Mouse (Mus musculus): Measurements from ENCODE around the gene Pagr1a. TPM values are rescaled to one million over a fixed set of nuclear protein-coding genes. Genes with fewer than 3 reads are reported as not detected.

The Pagr1a gene
- polyA plus RNA-seq, 1 experiment from 2014 or later: 8.7 TPM

DNA sequence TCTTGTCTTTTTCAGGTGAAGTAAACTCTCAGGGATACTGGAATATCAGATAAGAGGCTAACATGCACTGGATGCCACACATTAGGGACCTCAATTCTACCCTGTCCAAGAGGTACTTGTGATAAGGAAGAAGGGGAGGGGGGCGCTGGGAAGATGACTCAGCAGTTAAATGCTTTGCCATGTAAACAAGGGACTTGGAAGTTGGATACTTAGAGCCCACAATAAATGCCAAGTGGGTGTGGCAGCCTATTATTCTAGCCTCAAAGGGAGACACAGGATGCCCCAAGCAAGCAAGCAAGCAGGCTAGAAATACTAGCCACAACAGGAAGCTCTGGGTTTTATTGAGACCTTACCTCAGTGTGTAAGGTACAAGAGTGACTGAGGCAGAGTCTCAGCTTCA, 14.1 kb upstream of the Pagr1a start:
- TF ChIP-seq EP300 (optimal IDR thresholded peaks at IDR 0.05): no peak
- TF ChIP-seq CTCF (IDR thresholded peaks at IDR 0.05; ENCODE audit: low read depth): no peak

DNA sequence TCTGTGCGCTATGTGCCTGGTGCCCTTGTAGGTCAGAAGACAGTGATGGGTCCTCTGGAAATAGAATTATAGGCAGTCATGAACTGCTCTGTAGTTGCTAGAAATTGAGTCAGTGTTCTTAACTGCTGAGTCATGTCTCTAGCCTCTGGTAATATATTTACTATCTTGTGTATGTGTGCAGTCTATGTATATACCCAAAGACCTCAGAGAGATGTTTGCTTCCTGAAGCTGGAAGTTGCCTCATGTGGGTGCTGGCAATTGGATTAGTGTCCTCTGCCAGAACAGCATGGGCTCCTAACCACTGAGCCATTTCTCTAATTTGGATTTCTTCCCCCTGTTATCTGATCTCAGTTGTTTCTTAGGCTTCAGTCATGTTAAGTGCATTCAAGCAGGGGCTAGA, 13.0 kb upstream of the Pagr1a start:
- Histone ChIP-seq H3K4me3 (ENCODE audit: low read depth, low read length) (no peak overlapping the region), H3K9ac (ENCODE audit: low read length) (no peak overlapping the region), H3K4me1 (replicated peaks; ENCODE audit: control insufficient read depth, insufficient read depth) (peaks cover 4% of the 10 kb centered on the region; the same call in 1 of the 2 replicates), H3K4me2 (replicated peaks; ENCODE audit: low read depth) (no peak overlapping the region), H3K27me3 (ENCODE audit: control insufficient read depth, insufficient read depth, low read length) (no peaks in the 10 kb centered on the region), H3K36me3 (ENCODE audit: control insufficient read depth, insufficient read depth, low read length) (0 out of 2 replicates have a peak, but pooled peaks cover 3% of the 10 kb centered on the region), H3K27ac (replicated peaks) (no peak overlapping the region), H3K9me3 (ENCODE audit: control insufficient read depth, low read length) (no peaks in the 10 kb centered on the region)
- no peak for ATAC-seq (ENCODE audit: low FRiP score, low TSS enrichment)
- TF ChIP-seq CTCF (IDR thresholded peaks at IDR 0.05; ENCODE audit: low read depth) (no peak), EP300 (optimal IDR thresholded peaks at IDR 0.05) (no peak)
- WGBS: 87% methylated on average over 1 of the region's 1 CpGs
- DNase-seq (ENCODE audit: low spot score): no peak

More for the DNA sequence above, 14.1 kb upstream of the Pagr1a start:
- DNase-seq (ENCODE audit: low spot score) (no peak), ATAC-seq (ENCODE audit: low FRiP score, low TSS enrichment) (no peak)
- 71% methylated on average over 1 of the region's 1 CpGs for WGBS
- no peak overlapping the region for H3K9ac ChIP-seq (ENCODE audit: low read length)
- H3K4me3 ChIP-seq (ENCODE audit: low read depth, low read length): no peak overlapping the region
- H3K9me3 ChIP-seq (ENCODE audit: control insufficient read depth, low read length): no peaks in the 10 kb centered on the region
- no peaks in the 10 kb centered on the region for H3K27me3 ChIP-seq (ENCODE audit: control insufficient read depth, insufficient read depth, low read length)
- no peak overlapping the region for H3K4me2 ChIP-seq (replicated peaks; ENCODE audit: low read depth)
- H3K4me1 ChIP-seq (replicated peaks; ENCODE audit: control insufficient read depth, insufficient read depth): peaks cover 4% of the 10 kb centered on the region; the same call in 1 of the 2 replicates
- 0 out of 2 replicates have a peak, but pooled peaks cover 3% of the 10 kb centered on the region for H3K36me3 ChIP-seq (ENCODE audit: control insufficient read depth, insufficient read depth, low read length)
- no peak overlapping the region for H3K27ac ChIP-seq (replicated peaks)

DNA sequence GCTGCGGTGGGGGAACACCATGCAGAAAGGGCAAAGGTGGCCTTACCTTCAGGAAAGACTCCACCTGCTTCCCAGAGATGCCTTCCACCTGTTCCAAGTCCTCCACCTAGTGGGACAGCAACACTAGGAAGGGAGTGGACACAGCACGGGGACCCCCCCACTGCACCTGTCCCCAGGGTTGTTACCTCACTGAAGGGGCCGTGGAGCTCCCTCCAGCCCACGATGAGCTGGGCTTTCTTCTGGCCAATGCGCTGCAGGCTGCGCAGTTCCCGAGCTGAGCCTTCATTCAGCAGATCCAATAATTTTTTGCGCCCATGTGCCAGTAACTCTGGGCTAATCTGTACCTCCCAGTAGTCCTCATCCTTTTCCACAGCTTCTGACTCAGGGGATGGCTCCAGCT, 10.7 kb upstream of the Pagr1a start:
- TF ChIP-seq CTCF (IDR thresholded peaks at IDR 0.05; ENCODE audit: low read depth): no peak
- no peak for TF ChIP-seq EP300 (optimal IDR thresholded peaks at IDR 0.05)

DNA sequence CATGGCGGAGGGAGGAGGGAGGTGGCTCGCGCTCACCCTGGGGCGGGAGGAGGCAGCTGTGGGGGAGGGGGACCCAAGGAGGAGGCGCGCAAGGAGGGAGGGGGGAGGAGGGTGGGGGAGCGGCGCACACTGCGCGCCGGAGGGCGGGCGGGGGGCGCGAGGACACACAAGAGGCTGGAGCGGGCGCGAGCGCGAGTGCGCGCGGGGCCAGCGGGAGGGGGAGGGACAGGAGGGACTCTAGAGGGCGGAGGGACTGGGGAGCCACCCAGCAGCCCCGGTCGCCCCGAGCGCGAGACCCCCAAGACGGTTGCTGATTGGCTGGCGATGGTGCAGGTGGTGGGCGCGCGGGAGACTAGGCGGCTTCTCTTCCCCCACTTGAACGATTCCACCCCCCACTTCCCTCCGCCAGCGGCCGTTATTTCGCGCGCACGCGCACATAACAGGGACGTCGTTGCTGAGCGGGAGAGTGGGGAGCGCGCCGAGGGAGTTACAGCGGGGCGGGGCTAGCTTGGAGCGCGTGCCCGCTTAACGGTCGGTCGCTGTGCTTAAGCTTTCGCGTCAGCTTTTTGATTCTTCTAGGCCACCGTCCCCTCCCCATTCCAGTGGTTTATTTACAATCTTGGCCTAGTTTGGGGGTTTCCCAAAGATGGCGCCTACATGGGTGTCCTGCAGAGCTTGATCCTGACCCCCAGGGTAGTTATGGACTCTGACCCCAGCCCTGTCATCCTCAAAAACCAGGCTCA, 10.0 kb upstream of the Pagr1a start, which contains the start of gene Maz:
Gene Maz, minus strand, starts transcription at position 54 of the 743 bp plus-strand sequence.
- ATAC-seq (ENCODE audit: low FRiP score, low TSS enrichment): peak; percentile 86
- Histone ChIP-seq H3K9me3 (ENCODE audit: control insufficient read depth, low read length) (no peaks in the 10 kb centered on the region), H3K36me3 (ENCODE audit: control insufficient read depth, insufficient read depth, low read length) (peaks cover 6% of the 10 kb centered on the region; the same call in 1 of the 2 replicates), H3K27ac (replicated peaks) (peak within 1 kb of the TSS; percentile 96), H3K9ac (ENCODE audit: low read length) (peak within 1 kb of the TSS; percentile 87), H3K4me3 (ENCODE audit: low read depth, low read length) (peak within 1 kb of the TSS; percentile 84), H3K27me3 (ENCODE audit: control insufficient read depth, insufficient read depth, low read length) (no peaks in the 10 kb centered on the region), H3K4me1 (replicated peaks; ENCODE audit: control insufficient read depth, insufficient read depth) (peaks cover 11% of the 10 kb centered on the region), H3K4me2 (replicated peaks; ENCODE audit: low read depth) (peak within 1 kb of the TSS; percentile 96)
- under 1% methylated on average over 29 of the region's 63 CpGs for WGBS
- DNase-seq (ENCODE audit: low spot score): peak; percentile 98
- TF ChIP-seq CTCF (IDR thresholded peaks at IDR 0.05; ENCODE audit: low read depth) (no peak), EP300 (optimal IDR thresholded peaks at IDR 0.05) (peak; percentile 90)

More for the DNA sequence above, 10.7 kb upstream of the Pagr1a start:
- DNase-seq (ENCODE audit: low spot score) (no peak), ATAC-seq (ENCODE audit: low FRiP score, low TSS enrichment) (no peak)
- Histone ChIP-seq H3K4me1 (replicated peaks; ENCODE audit: control insufficient read depth, insufficient read depth) (peaks cover 11% of the 10 kb centered on the region), H3K4me2 (replicated peaks; ENCODE audit: low read depth) (peak overlapping the region; percentile 96), H3K27ac (replicated peaks) (peak overlapping the region; percentile 96), H3K9ac (ENCODE audit: low read length) (peak overlapping the region; percentile 70), H3K36me3 (ENCODE audit: control insufficient read depth, insufficient read depth, low read length) (peaks cover 5% of the 10 kb centered on the region; the same call in 1 of the 2 replicates), H3K9me3 (ENCODE audit: control insufficient read depth, low read length) (no peaks in the 10 kb centered on the region), H3K27me3 (ENCODE audit: control insufficient read depth, insufficient read depth, low read length) (no peaks in the 10 kb centered on the region), H3K4me3 (ENCODE audit: low read depth, low read length) (peak overlapping the region; percentile 84)
- WGBS: 49% methylated on average over 8 of the region's 8 CpGs

DNA sequence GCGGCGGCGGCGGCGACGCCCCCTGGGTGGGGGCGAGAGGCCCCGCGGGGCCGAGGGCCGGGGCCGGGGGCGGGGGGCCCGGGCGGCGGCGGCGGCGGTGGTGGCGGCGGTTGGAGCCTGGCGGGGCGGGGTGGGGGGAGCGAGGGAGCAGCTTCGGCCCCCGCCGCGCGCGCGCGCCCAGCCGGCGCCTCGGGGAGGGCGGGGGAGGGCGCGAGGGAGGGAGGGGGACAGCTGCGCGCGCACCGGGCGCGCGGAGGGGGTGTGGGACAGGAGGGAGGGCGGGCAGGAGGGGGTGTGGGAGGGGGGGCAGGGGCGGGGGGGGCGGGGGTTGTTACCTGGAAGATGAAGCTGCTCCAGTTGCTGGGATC, 9.4 kb upstream of the Pagr1a start:
- H3K4me2 ChIP-seq (replicated peaks; ENCODE audit: low read depth): peak overlapping the region; percentile 96
- H3K9me3 ChIP-seq (ENCODE audit: control insufficient read depth, low read length): no peaks in the 10 kb centered on the region
- peaks cover 11% of the 10 kb centered on the region for H3K4me1 ChIP-seq (replicated peaks; ENCODE audit: control insufficient read depth, insufficient read depth)
- no peak for TF ChIP-seq EP300 (optimal IDR thresholded peaks at IDR 0.05)
- DNase-seq (ENCODE audit: low spot score) (no peak), ATAC-seq (ENCODE audit: low FRiP score, low TSS enrichment) (peak; percentile 6; the same call in 1 of the 2 replicates)
- no peaks in the 10 kb centered on the region for H3K27me3 ChIP-seq (ENCODE audit: control insufficient read depth, insufficient read depth, low read length)
- peak overlapping the region; percentile 84 for H3K4me3 ChIP-seq (ENCODE audit: low read depth, low read length)
- H3K9ac ChIP-seq (ENCODE audit: low read length): peak overlapping the region; percentile 87
- peaks cover 6% of the 10 kb centered on the region; the same call in 1 of the 2 replicates for H3K36me3 ChIP-seq (ENCODE audit: control insufficient read depth, insufficient read depth, low read length)
- WGBS: 0% methylated on average over 2 of the region's 48 CpGs
- H3K27ac ChIP-seq (replicated peaks): peak overlapping the region; percentile 96

DNA sequence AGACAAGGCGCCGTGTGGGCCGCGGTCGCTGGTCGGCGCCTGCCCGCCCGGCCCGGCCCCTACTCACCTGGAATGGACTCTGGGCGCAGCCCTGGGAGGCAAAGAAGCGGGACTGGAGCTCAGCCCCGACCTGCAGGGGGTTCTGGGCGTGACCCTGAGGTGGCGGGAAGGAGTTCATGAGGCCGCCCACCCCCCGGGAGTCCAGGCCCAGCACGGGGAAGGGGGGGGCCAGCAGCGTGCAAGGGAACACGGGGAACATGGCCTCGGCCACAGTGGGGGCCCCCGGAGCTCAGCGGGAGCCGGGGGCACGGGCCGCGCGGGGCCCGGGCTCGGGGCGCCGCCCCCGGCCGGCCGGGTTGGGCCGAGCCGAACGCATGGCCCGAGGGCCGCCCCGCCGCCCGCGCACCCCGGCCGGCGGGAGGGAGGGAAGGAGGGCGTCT, 9.0 kb upstream of the Pagr1a start:
- Histone ChIP-seq H3K27ac (replicated peaks) (peak overlapping the region; percentile 96), H3K9ac (ENCODE audit: low read length) (peak overlapping the region; percentile 87), H3K4me2 (replicated peaks; ENCODE audit: low read depth) (peak overlapping the region; percentile 96), H3K4me1 (replicated peaks; ENCODE audit: control insufficient read depth, insufficient read depth) (peaks cover 11% of the 10 kb centered on the region), H3K4me3 (ENCODE audit: low read depth, low read length) (peak overlapping the region; percentile 84), H3K27me3 (ENCODE audit: control insufficient read depth, insufficient read depth, low read length) (no peaks in the 10 kb centered on the region), H3K36me3 (ENCODE audit: control insufficient read depth, insufficient read depth, low read length) (peaks cover 4% of the 10 kb centered on the region; the same call in 1 of the 2 replicates), H3K9me3 (ENCODE audit: control insufficient read depth, low read length) (no peaks in the 10 kb centered on the region)
- TF ChIP-seq EP300 (optimal IDR thresholded peaks at IDR 0.05): no peak
- TF ChIP-seq CTCF (IDR thresholded peaks at IDR 0.05; ENCODE audit: low read depth): peak; percentile 15; the same call in 1 of the 2 replicates
- DNase-seq (ENCODE audit: low spot score) (peak; percentile 69), ATAC-seq (ENCODE audit: low FRiP score, low TSS enrichment) (peak; percentile 29)
- WGBS: 1% methylated on average over 20 of the region's 48 CpGs
